Mouse (Mus musculus): ENCODE measurements at regions not wholly inside any gene's neighbourhood (a gene's known extent, or its start where the extent isn't known, plus 50 kb on each side); places are given as distances from the start of the nearest gene placed in this dataset.

DNA sequence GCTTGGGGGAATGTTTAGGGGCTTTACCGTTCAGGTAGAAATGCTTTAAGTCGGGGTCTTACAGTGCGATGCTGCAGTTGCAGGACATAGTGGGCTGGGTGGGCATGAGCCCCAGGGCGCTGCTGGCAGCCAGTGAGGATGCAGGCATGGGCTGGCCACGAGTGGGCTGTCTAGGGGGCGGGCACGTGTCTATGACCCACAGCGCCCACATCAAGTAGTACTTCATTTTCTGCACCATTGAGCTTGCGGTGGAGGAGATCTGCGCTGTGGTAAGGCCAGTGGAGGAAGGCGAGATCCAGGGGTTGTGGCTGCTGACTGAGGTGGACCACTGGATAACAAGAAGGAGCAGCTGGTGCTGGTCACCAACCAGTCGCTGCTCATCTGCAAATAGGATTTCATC is 52.4 kb upstream of the Olfr291 start:
- DNase-seq, result no peak

DNA sequence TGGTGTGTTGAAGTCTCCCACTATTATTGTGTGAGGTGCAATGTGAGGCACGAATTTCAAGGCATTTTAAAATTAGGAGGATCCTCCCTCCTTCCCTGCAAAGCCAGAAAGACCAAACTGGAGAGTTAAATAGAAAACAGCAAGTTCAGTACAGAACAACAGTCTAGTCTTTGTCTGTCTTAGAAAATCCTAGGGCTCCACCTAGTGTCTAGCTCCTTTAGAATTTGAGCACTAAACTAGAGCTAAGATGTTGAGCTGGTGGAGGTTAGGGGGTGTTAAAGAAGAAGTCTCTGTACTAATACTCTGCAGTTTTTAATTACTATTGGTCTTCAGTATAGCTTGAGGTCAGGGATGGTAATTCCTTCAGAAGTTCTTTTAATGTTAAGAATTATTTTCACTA is 58.7 kb upstream of the Olfr291 start:
- DNase-seq, result no peak

- DNase-seq, result peak; percentile 93
Measured at GRCm38 (mm10) chr7:84779276-84779825, 74.0 kb upstream of the Olfr291 start.

DNA sequence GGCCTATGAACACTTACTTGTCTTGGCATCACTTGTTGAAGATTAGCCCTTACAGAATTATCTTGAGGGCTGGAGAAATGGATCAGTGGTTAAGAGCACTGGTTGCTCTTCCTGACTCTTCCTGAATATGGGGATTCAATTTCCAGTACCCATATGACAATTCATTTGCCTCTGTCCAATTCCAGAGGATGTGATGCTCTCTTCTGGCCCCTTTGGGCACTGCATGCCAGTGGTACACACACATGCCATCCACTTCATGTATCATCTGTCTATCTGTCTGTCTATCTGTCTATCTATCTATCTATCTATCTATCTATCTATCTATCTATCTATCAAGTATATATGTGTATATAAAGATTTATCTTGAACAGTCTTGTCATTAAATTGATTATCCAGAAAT is 75.7 kb upstream of the Olfr291 start:
- no peak for DNase-seq

- no peak for DNase-seq
Measured at GRCm38 (mm10) chr7:84756261-84756660, 66.5 kb upstream of the Zfand6 start.

- no peak for DNase-seq
Measured at GRCm38 (mm10) chr7:84753361-84753760, 63.6 kb upstream of the Zfand6 start.

- peak; percentile 75 for DNase-seq
Measured at GRCm38 (mm10) chr7:84749434-84750301, 59.9 kb upstream of the Zfand6 start.

DNA sequence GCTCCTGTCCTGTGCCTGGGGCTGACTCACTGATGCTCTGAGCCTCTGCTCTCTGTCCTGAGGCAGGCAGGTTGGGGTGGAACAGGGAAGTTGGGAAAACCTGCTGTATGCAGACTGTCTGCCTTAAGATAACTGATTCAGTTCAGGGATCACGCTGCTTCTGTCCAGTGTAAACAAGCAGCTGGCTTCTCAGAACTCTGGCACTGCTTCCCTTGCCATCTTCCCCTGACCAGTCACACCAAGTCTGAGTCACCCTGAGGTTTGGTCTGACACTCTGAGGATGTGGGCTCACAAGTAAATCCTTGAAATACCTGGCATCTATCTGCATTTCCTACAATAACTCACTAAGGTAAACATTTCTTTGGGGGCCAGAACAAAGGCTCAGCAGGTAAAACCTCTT is 58.1 kb upstream of the Zfand6 start:
- DNase-seq, result no peak

GRCm38 (mm10) chr7:84744321-84745070 is 54.7 kb upstream of the Zfand6 start:
- DNase-seq, result no peak

DNA sequence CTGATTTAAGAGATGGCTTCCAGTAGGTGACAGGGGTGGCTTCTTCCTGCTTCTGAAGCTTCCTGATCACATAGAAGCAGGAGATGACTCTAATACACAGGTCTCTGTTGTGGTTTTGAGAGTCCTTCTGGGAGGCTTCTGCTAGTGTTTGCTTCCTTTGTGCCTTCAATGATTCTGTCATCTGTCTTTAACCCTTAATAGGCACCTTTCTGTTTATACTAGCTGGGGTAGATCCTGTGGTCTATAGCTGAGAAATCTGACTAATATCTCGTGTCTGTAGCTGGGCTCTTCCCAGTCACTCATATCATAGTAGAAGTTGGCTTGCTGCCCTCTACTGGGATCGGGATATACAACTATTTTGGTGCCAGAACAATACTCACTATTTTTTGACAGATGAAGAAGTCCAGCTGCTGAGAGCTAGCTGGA is 50.2 kb upstream of the Zfand6 start:
- DNase-seq, result peak; percentile 57
